22 mouse cellular contexts compared by ENCODE assay signal in the genomic region with DNA sequence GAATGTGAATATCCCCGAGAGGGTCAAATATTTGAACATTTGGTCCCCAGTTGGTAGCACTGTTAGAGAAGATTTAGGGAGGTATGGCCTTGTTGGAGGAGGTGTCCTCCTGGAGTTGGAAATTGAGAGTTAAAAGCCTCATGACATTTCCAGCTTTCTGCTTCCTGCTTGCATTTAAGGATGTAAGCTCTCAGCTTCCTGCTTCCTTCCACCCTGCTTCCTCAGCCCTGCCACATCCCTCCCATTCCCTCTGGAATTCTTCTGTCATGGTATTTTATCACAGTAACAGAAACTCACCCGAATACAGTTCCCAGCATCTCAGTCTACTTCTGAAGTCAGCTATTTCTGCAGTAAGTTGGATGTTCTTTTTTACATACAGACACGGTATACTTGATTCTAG. TPM values are rescaled to one million over a fixed set of nuclear protein-coding genes. Genes with fewer than 3 reads are reported as not detected.
DNase-seq lines count a peak whose midpoint lies in the region; ATAC-seq and TF ChIP-seq lines count a peak whose summit lies in the region.
"Had no signal": no experiment of that assay in that cellular context is flagged by ENCODE, and none has a peak within 500 bp of the region (broad histone marks: within the 10 kb centered on the region; RNA-seq: fewer than 3 reads in every experiment).

No protein-coding gene starts in this region.

- TF ChIP-seq POLR2A in heart, adult 2 months (IDR thresholded peaks at IDR 0.05; ENCODE audit: insufficient read depth, low read depth, low read length): no peak

- peak overlapping the region; percentile 28; the same call in 1 of the 2 replicates for H3K27ac ChIP-seq in heart, adult 2 months
- H3K27ac ChIP-seq in heart, postnatal 0 days (ENCODE audit: low read depth): no peak overlapping the region
- 0 out of 2 replicates have a peak overlapping the region, but pooled peaks have one; percentile 22 for H3K27ac ChIP-seq in liver, postnatal 0 days (ENCODE audit: low read depth)
- H3K27ac ChIP-seq in liver, embryonic 11.5 days (ENCODE audit: low read depth, low read length): no peak overlapping the region
- H3K27ac ChIP-seq: embryonic facial prominence, embryonic 13.5 days; embryonic facial prominence, embryonic 15.5 days; forebrain, embryonic 10.5 days; forebrain, embryonic 12.5 days had no signal

- intact Hi-C loops in heart, adult 2 months (cut with DNase I): no loop called here

- H3K4me2 ChIP-seq in heart, postnatal 0 days (ENCODE audit: low read depth, low read length): no peak overlapping the region
- no peak overlapping the region for H3K4me2 ChIP-seq in liver, postnatal 0 days (ENCODE audit: low read depth, low read length)
- no peak overlapping the region for H3K4me2 ChIP-seq in liver, embryonic 11.5 days
- H3K4me2 ChIP-seq: embryonic facial prominence, embryonic 13.5 days; embryonic facial prominence, embryonic 15.5 days; forebrain, embryonic 12.5 days had no signal

- no peak for TF ChIP-seq CTCF in heart, adult 2 months (IDR thresholded peaks at IDR 0.05)
- no peak for TF ChIP-seq CTCF in heart, postnatal 0 days (IDR thresholded peaks at IDR 0.05; ENCODE audit: low read depth)
- TF ChIP-seq CTCF in liver, postnatal 0 days (IDR thresholded peaks at IDR 0.05; ENCODE audit: low read depth): no peak

- no peak overlapping the region for H3K4me3 ChIP-seq in heart, adult 2 months
- H3K4me3 ChIP-seq in heart, postnatal 0 days (ENCODE audit: low read depth, low read length): no peak overlapping the region
- no peak overlapping the region for H3K4me3 ChIP-seq in liver, postnatal 0 days (ENCODE audit: low read depth, low read length)
- H3K4me3 ChIP-seq in liver, embryonic 11.5 days (ENCODE audit: low read depth, low read length): no peak overlapping the region
- H3K4me3 ChIP-seq: embryonic facial prominence, embryonic 13.5 days; embryonic facial prominence, embryonic 15.5 days; erythroblast, embryonic 14.5 days; forebrain, embryonic 10.5 days; forebrain, embryonic 12.5 days had no signal

- H3K9me3 ChIP-seq in heart, postnatal 0 days (replicated peaks; ENCODE audit: control insufficient read depth, low read length): no peaks in the 10 kb centered on the region
- no peaks in the 10 kb centered on the region for H3K9me3 ChIP-seq in liver, postnatal 0 days (ENCODE audit: low read length)
- no peaks in the 10 kb centered on the region for H3K9me3 ChIP-seq in liver, embryonic 11.5 days (ENCODE audit: control insufficient read depth, low read length)
- H3K9me3 ChIP-seq: embryonic facial prominence, embryonic 13.5 days; embryonic facial prominence, embryonic 15.5 days; forebrain, embryonic 10.5 days; forebrain, embryonic 12.5 days had no signal

- H3K27me3 ChIP-seq in heart, adult 2 months (ENCODE audit: control insufficient read depth, insufficient read depth, low read length): no peaks in the 10 kb centered on the region
- no peaks in the 10 kb centered on the region for H3K27me3 ChIP-seq in heart, postnatal 0 days (ENCODE audit: control insufficient read depth, insufficient read depth, low read length)
- no peaks in the 10 kb centered on the region for H3K27me3 ChIP-seq in liver, postnatal 0 days (ENCODE audit: insufficient read depth, low read length)
- H3K27me3 ChIP-seq in liver, embryonic 11.5 days (replicated peaks; ENCODE audit: control insufficient read depth, insufficient read depth, low read length): no peaks in the 10 kb centered on the region
- H3K27me3 ChIP-seq: embryonic facial prominence, embryonic 13.5 days; embryonic facial prominence, embryonic 15.5 days; forebrain, embryonic 12.5 days had no signal

- H3K4me1 ChIP-seq in heart, adult 2 months (ENCODE audit: control insufficient read depth, insufficient read depth, low read length): peaks cover 12% of the 10 kb centered on the region
- peaks cover 26% of the 10 kb centered on the region for H3K4me1 ChIP-seq in heart, postnatal 0 days (ENCODE audit: control insufficient read depth, insufficient read depth)
- peaks cover 17% of the 10 kb centered on the region for H3K4me1 ChIP-seq in liver, postnatal 0 days (ENCODE audit: insufficient read depth)
- H3K4me1 ChIP-seq in liver, embryonic 11.5 days (replicated peaks; ENCODE audit: control insufficient read depth, insufficient read depth, low read length): peaks cover 28% of the 10 kb centered on the region

- 48% methylated on average over 3 of the region's 3 CpGs for WGBS in heart, adult 2 months
- WGBS in heart, postnatal 0 days: 46% methylated on average over 3 of the region's 3 CpGs
- 69% methylated on average over 3 of the region's 3 CpGs for WGBS in liver, postnatal 0 days (ENCODE audit: insufficient replicate concordance)
- WGBS in liver, embryonic 11.5 days: 63% methylated on average over 3 of the region's 3 CpGs

- no peak for ATAC-seq in heart, postnatal 0 days (ENCODE audit: insufficient read depth, low read depth)
- no peak for ATAC-seq in liver, postnatal 0 days
- ATAC-seq in liver, embryonic 11.5 days (replicated peaks; ENCODE audit: low FRiP score): no peak
- ATAC-seq: forebrain, embryonic 14.5 days had no signal

- H3K79me2 ChIP-seq in heart, adult 2 months (replicated peaks; ENCODE audit: control insufficient read depth, insufficient read depth, low read length): peaks cover 11% of the 10 kb centered on the region

- DNase-seq in heart, adult 2 months: no peak
- DNase-seq in heart, postnatal 4 days: no peak
- DNase-seq in heart, postnatal 0 days (ENCODE audit: low spot score): peak; percentile 24
- DNase-seq in heart, adult 9 months (ENCODE audit: low spot score in 2 of 2): no peak
- no peak for DNase-seq in liver, postnatal 0 days
- no peak for DNase-seq in liver, embryonic 11.5 days (ENCODE audit: low spot score)
- DNase-seq: adrenal gland, adult 2 months; adrenal gland, postnatal 10 days; adrenal gland, postnatal 25 days; cerebellum, adult 11 months; cerebellum, adult 18-20 months; cerebellum, adult 8-10 months; cerebellum, adult 9-11 months; cerebellum, postnatal 14 days; cerebellum, postnatal 36 days; embryo, embryonic 11 days had no signal

- TF ChIP-seq EP300 in heart, adult 2 months (IDR thresholded peaks at IDR 0.05; ENCODE audit: insufficient read depth, low read depth, low read length): no peak
- TF ChIP-seq EP300 in heart, postnatal 0 days (IDR thresholded peaks at IDR 0.05; ENCODE audit: low read depth): no peak
- TF ChIP-seq EP300 in liver, postnatal 0 days (IDR thresholded peaks at IDR 0.05; ENCODE audit: low read depth): no peak

- peaks cover 6% of the 10 kb centered on the region for H3K36me3 ChIP-seq in heart, adult 2 months (ENCODE audit: control insufficient read depth, insufficient read depth, low read length)
- H3K36me3 ChIP-seq in heart, postnatal 0 days (replicated peaks; ENCODE audit: control insufficient read depth, insufficient read depth, low read length): no peaks in the 10 kb centered on the region
- H3K36me3 ChIP-seq in liver, postnatal 0 days (replicated peaks; ENCODE audit: insufficient read depth, low read length): no peaks in the 10 kb centered on the region
- H3K36me3 ChIP-seq in liver, embryonic 11.5 days (ENCODE audit: control insufficient read depth, insufficient read depth, low read length): no peaks in the 10 kb centered on the region
- H3K36me3 ChIP-seq: embryonic facial prominence, embryonic 13.5 days; embryonic facial prominence, embryonic 15.5 days; forebrain, embryonic 10.5 days; forebrain, embryonic 12.5 days had no signal

- no peak overlapping the region for H3K9ac ChIP-seq in heart, adult 2 months (ENCODE audit: low read depth, low read length)
- no peak overlapping the region for H3K9ac ChIP-seq in heart, postnatal 0 days (replicated peaks; ENCODE audit: low read depth, low read length)
- no peak overlapping the region for H3K9ac ChIP-seq in liver, postnatal 0 days (replicated peaks)
- H3K9ac ChIP-seq in liver, embryonic 11.5 days (ENCODE audit: low read depth, low read length): no peak overlapping the region
- H3K9ac ChIP-seq: embryonic facial prominence, embryonic 13.5 days; embryonic facial prominence, embryonic 15.5 days; forebrain, embryonic 12.5 days had no signal

RNA-seq across cellular contexts. Expression of a gene that starts 12.3 kb away (rescaled TPM):
- total RNA-seq in heart, adult 2 months (2021): 1 to 10 TPM; 3.8 to 4.5 TPM
- 3.0 and 5.1 TPM in 2 replicates for polyA plus RNA-seq in heart, adult 2 months (2012; rRNA removed)
- 10 to 100 TPM; 17.5 to 18.1 TPM for total RNA-seq in heart, postnatal 4 days (2021)
- 11.6 and 15.6 TPM in 2 replicates for total RNA-seq in heart, postnatal 0 days (2014; rRNA removed; ENCODE audit: low replicate concordance)
- polyA plus RNA-seq in heart, postnatal 0 days (2015; fragmentation: Nextera tagmentation; extraction: Ambion mirVana): 4.5 and 5.0 TPM in 2 replicates
- 3.8 and 4.7 TPM in 2 replicates for polyA plus RNA-seq in liver, postnatal 0 days (2015; fragmentation: Nextera tagmentation; extraction: Ambion mirVana)
- polyA plus RNA-seq in liver, embryonic 11.5 days (2014; fragmentation: Nextera tagmentation; extraction: Ambion mirVana): 26.2 and 28.3 TPM in 2 replicates

Comparison
In these comparisons a context has a peak if more than half of its experiments do, and no peak if none do; other contexts are left out.
1. H3K27ac ChIP-seq: peak in heart, adult 2 months (single experiment) and liver, postnatal 0 days (single experiment); none in heart, postnatal 0 days (single experiment) and liver, embryonic 11.5 days (single experiment).